15 mouse cellular contexts compared by ENCODE assay signal in the genomic region with DNA sequence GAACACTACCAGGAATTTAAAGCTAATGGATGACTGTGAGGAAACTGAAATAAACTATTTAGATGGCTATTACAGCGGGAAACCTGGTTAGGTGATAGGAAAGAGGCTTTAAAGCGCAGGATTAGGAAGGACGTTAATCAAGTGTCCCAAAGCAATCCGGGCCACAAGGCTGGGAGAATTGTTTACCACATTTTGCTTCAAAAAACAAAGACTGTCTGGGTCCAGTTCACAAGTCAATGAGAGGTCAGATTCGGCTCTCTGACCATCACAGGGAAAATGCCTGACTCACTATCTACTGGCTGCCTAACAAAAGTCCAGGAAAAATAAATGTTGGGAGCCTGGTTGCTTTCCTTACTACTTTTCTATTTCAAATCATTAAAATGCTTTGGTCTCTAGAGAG. TPM values are rescaled to one million over a fixed set of nuclear protein-coding genes. Genes with fewer than 3 reads are reported as not detected.
DNase-seq lines count a peak whose midpoint lies in the region; ATAC-seq and TF ChIP-seq lines count a peak whose summit lies in the region.
"Had no signal": no experiment of that assay in that cellular context is flagged by ENCODE, and none has a peak within 500 bp of the region (broad histone marks: within the 10 kb centered on the region; RNA-seq: fewer than 3 reads in every experiment).

No protein-coding gene starts in this region.

- peak overlapping the region; percentile 43; the same call in 1 of the 2 replicates for H3K27ac ChIP-seq in heart, embryonic 12.5 days (ENCODE audit: poor library complexity, severe bottlenecking)
- no peak overlapping the region for H3K27ac ChIP-seq in heart, adult 2 months
- H3K27ac ChIP-seq in kidney, embryonic 16.5 days (ENCODE audit: low read length) = peak overlapping the region; percentile 84
- H3K27ac ChIP-seq in limb, embryonic 10.5 days = peak overlapping the region; percentile 46; the same call in 1 of the 2 replicates
- no peak overlapping the region for H3K27ac ChIP-seq in liver, embryonic 12.5 days
- H3K27ac ChIP-seq: forebrain, embryonic 10.5 days; left cerebral cortex, adult 2 months; limb, embryonic 15.5 days had no signal

- TF ChIP-seq EP300 in heart, adult 2 months (IDR thresholded peaks at IDR 0.05; ENCODE audit: insufficient read depth, low read depth, low read length) = no peak

- peaks cover 20% of the 10 kb centered on the region for H3K4me1 ChIP-seq in heart, embryonic 12.5 days (replicated peaks)
- H3K4me1 ChIP-seq in heart, adult 2 months (ENCODE audit: control insufficient read depth, insufficient read depth, low read length) = no peaks in the 10 kb centered on the region
- peaks cover 36% of the 10 kb centered on the region for H3K4me1 ChIP-seq in kidney, embryonic 16.5 days (ENCODE audit: insufficient read depth, low read length)
- peaks cover 53% of the 10 kb centered on the region for H3K4me1 ChIP-seq in limb, embryonic 10.5 days
- H3K4me1 ChIP-seq in liver, embryonic 12.5 days = peaks cover 34% of the 10 kb centered on the region

- peak overlapping the region; percentile 34; the same call in 1 of the 2 replicates for H3K4me2 ChIP-seq in heart, embryonic 12.5 days
- H3K4me2 ChIP-seq in kidney, embryonic 16.5 days (replicated peaks; ENCODE audit: low read depth, low read length) = no peak overlapping the region
- no peak overlapping the region for H3K4me2 ChIP-seq in liver, embryonic 12.5 days
- H3K4me2 ChIP-seq: limb, embryonic 15.5 days had no signal

- H3K36me3 ChIP-seq in heart, embryonic 12.5 days = no peaks in the 10 kb centered on the region
- H3K36me3 ChIP-seq in heart, adult 2 months (ENCODE audit: control insufficient read depth, insufficient read depth, low read length) = no peaks in the 10 kb centered on the region
- H3K36me3 ChIP-seq in kidney, embryonic 16.5 days (ENCODE audit: insufficient read depth, low read length) = no peaks in the 10 kb centered on the region
- H3K36me3 ChIP-seq in limb, embryonic 10.5 days = no peaks in the 10 kb centered on the region
- H3K36me3 ChIP-seq in liver, embryonic 12.5 days = no peaks in the 10 kb centered on the region
- H3K36me3 ChIP-seq: forebrain, embryonic 10.5 days; G1E; limb, embryonic 15.5 days had no signal

- no peak overlapping the region for H3K4me3 ChIP-seq in heart, embryonic 12.5 days
- H3K4me3 ChIP-seq in heart, adult 2 months = no peak overlapping the region
- H3K4me3 ChIP-seq in kidney, embryonic 16.5 days (ENCODE audit: low read length) = no peak overlapping the region
- H3K4me3 ChIP-seq in limb, embryonic 10.5 days = no peak overlapping the region
- no peak overlapping the region for H3K4me3 ChIP-seq in liver, embryonic 12.5 days
- H3K4me3 ChIP-seq: forebrain, embryonic 10.5 days; left cerebral cortex, adult 2 months; limb, embryonic 15.5 days had no signal

- H3K79me2 ChIP-seq in heart, adult 2 months (replicated peaks; ENCODE audit: control insufficient read depth, insufficient read depth, low read length) = no peaks in the 10 kb centered on the region

- DNase-seq in heart, adult 2 months = no peak
- DNase-seq in kidney, adult 11 months = no peak
- DNase-seq in adipocyte (ENCODE audit: low spot score) = peak; percentile 25
- DNase-seq in limb, embryonic 10.5 days (ENCODE audit: low spot score) = no peak
- DNase-seq: cerebellum, adult 18-20 months; right cerebral cortex, postnatal 4 days; thymus, adult 2 months had no signal

- TF ChIP-seq CTCF in heart, adult 2 months (IDR thresholded peaks at IDR 0.05) = no peak

- intact Hi-C loops in heart, adult 2 months (cut with DNase I) = loop anchor here (5.0 to 10.0 kb wide), 3 partner anchors 179 to 1739 kb away; no protein-coding TSS in a partner anchor

- no peak for TF ChIP-seq POLR2A in heart, adult 2 months (IDR thresholded peaks at IDR 0.05; ENCODE audit: insufficient read depth, low read depth, low read length)

- ATAC-seq in heart, embryonic 12.5 days (ENCODE audit: insufficient number of reproducible peaks, low FRiP score) = no peak
- no peak for ATAC-seq in kidney, embryonic 16.5 days (ENCODE audit: low FRiP score, low TSS enrichment)
- no peak for ATAC-seq in liver, embryonic 12.5 days
- no peak for ATAC-seq in activated CD4-positive, CD25-positive, alpha-beta regulatory T cell, adult 4 months

- H3K9me3 ChIP-seq in heart, embryonic 12.5 days (replicated peaks) = no peaks in the 10 kb centered on the region
- H3K9me3 ChIP-seq in kidney, embryonic 16.5 days (ENCODE audit: low read length) = no peaks in the 10 kb centered on the region
- no peaks in the 10 kb centered on the region for H3K9me3 ChIP-seq in limb, embryonic 10.5 days (replicated peaks)
- H3K9me3 ChIP-seq in liver, embryonic 12.5 days (replicated peaks) = no peaks in the 10 kb centered on the region
- H3K9me3 ChIP-seq: forebrain, embryonic 10.5 days; G1E; limb, embryonic 15.5 days had no signal

- H3K27me3 ChIP-seq in heart, embryonic 12.5 days (replicated peaks) = no peaks in the 10 kb centered on the region
- no peaks in the 10 kb centered on the region for H3K27me3 ChIP-seq in heart, adult 2 months (ENCODE audit: control insufficient read depth, insufficient read depth, low read length)
- H3K27me3 ChIP-seq in kidney, embryonic 16.5 days (ENCODE audit: insufficient read depth, low read length) = peaks cover 3% of the 10 kb centered on the region
- peaks cover 42% of the 10 kb centered on the region; the same call in 1 of the 2 replicates for H3K27me3 ChIP-seq in limb, embryonic 10.5 days (ENCODE audit: low read depth, poor library complexity, severe bottlenecking)
- H3K27me3 ChIP-seq in liver, embryonic 12.5 days (replicated peaks) = peaks cover 59% of the 10 kb centered on the region

- WGBS in heart, embryonic 12.5 days = 9% methylated on average over 5 of the region's 5 CpGs
- 72% methylated on average over 5 of the region's 5 CpGs for WGBS in heart, adult 2 months
- 15% methylated on average over 5 of the region's 5 CpGs for WGBS in kidney, embryonic 16.5 days
- WGBS in limb, embryonic 10.5 days = 6% methylated on average over 5 of the region's 5 CpGs
- WGBS in liver, embryonic 12.5 days (ENCODE audit: insufficient replicate concordance) = 32% methylated on average over 5 of the region's 5 CpGs

- no peak overlapping the region for H3K9ac ChIP-seq in heart, embryonic 12.5 days
- H3K9ac ChIP-seq in heart, adult 2 months (ENCODE audit: low read depth, low read length) = no peak overlapping the region
- H3K9ac ChIP-seq in kidney, embryonic 16.5 days (replicated peaks; ENCODE audit: low read length) = no peak overlapping the region
- H3K9ac ChIP-seq in liver, embryonic 12.5 days = no peak overlapping the region
- H3K9ac ChIP-seq: limb, embryonic 15.5 days had no signal

RNA-seq across cellular contexts. Expression of gene Meis1, which starts 4.6 kb away (rescaled TPM):
- 75.9 and 81.4 TPM in 2 replicates for polyA plus RNA-seq in heart, embryonic 12.5 days (2016; fragmentation: Nextera tagmentation; extraction: Ambion mirVana)
- 10 to 100 TPM; 29.0 to 31.4 TPM for total RNA-seq in heart, adult 2 months (2021)
- polyA plus RNA-seq in heart, adult 2 months (2012; rRNA removed) = 18.2 and 22.6 TPM in 2 replicates
- polyA plus RNA-seq in kidney, embryonic 16.5 days (2015; fragmentation: Nextera tagmentation; extraction: Ambion mirVana) = 124 and 127 TPM in 2 replicates
- polyA plus RNA-seq in limb, embryonic 10.5 days (2016; fragmentation: Nextera tagmentation; extraction: Ambion mirVana) = 109 and 119 TPM in 2 replicates
- polyA plus RNA-seq in liver, embryonic 12.5 days (2016; fragmentation: Nextera tagmentation; extraction: Ambion mirVana) = 24.6 TPM in 2 replicates
- polyA plus RNA-seq in activated CD4-positive, CD25-positive, alpha-beta regulatory T cell, adult 4 months (2017; shearing (Covaris generic)) = under 1 TPM in 1 of 2 experiments, not detected in 1; 0.33 TPM

Comparison
In these comparisons a context has a peak if more than half of its experiments do, and no peak if none do; other contexts are left out.
1. H3K27ac ChIP-seq: peak in heart, embryonic 12.5 days (single experiment), kidney, embryonic 16.5 days (single experiment) and limb, embryonic 10.5 days (single experiment); none in heart, adult 2 months (single experiment) and liver, embryonic 12.5 days (single experiment).
2. RNA of gene Meis1, which starts 4.6 kb away (polyA plus RNA-seq): 124 to 127 TPM in kidney, embryonic 16.5 days, 109 to 119 TPM in limb, embryonic 10.5 days, 75.9 to 81.4 TPM in heart, embryonic 12.5 days, 24.6 TPM in liver, embryonic 12.5 days and 18.2 to 22.6 TPM in heart, adult 2 months; 0.33 TPM in activated CD4-positive, CD25-positive, alpha-beta regulatory T cell, adult 4 months; every median in the first group is over 10 times any median in the second.